In genomic region chr15:101974083-101974845, GRCm38 (mm10) we compare ENCODE assay signal across 11 mouse cellular contexts. TPM values are rescaled to one million over a fixed set of nuclear protein-coding genes. Genes with fewer than 3 reads are reported as not detected.
A peak's percentile ranks its signal among the peaks of the same experiment; 100 is the strongest.
DNase-seq lines count a peak whose midpoint lies in the region; ATAC-seq and TF ChIP-seq lines count a peak whose summit lies in the region.
"Had no signal": no experiment of that assay in that cellular context is flagged by ENCODE, and none has a peak within 500 bp of the region (broad histone marks: within the 10 kb centered on the region; RNA-seq: fewer than 3 reads in every experiment).

No protein-coding gene starts in this region.

- no peak overlapping the region for H3K9ac ChIP-seq in lung, postnatal 0 days (replicated peaks; ENCODE audit: low read depth)

- H3K4me1 ChIP-seq in lung, postnatal 0 days (ENCODE audit: insufficient read depth, low read depth, low read length): peaks cover 24% of the 10 kb centered on the region; the same call in 1 of the 2 replicates

- no peak for TF ChIP-seq CTCF in lung, postnatal 0 days (IDR thresholded peaks at IDR 0.05)

- peak; percentile 25 for DNase-seq in adrenal gland, adult 2 months
- DNase-seq in adrenal gland, postnatal 25 days: no peak
- DNase-seq in lung, postnatal 0 days (ENCODE audit: low spot score): no peak
- DNase-seq in lung, postnatal 36 days: no peak
- peak; percentile 42 for DNase-seq in gastrocnemius, postnatal 25 days
- peak; percentile 47 for DNase-seq in skeletal muscle tissue, adult 2 months (ENCODE audit: low read depth, low spot score)
- no peak for DNase-seq in layer of hippocampus, postnatal 10 days (ENCODE audit: low spot score in 2 of 2)

- H3K9me3 ChIP-seq in lung, postnatal 0 days (ENCODE audit: low read length): no peaks in the 10 kb centered on the region

- no peak overlapping the region for H3K4me2 ChIP-seq in lung, postnatal 0 days (replicated peaks; ENCODE audit: low read depth, low read length)

- H3K27me3 ChIP-seq in lung, postnatal 0 days (replicated peaks; ENCODE audit: insufficient read depth, low read length): no peaks in the 10 kb centered on the region

- WGBS in lung, postnatal 0 days: 51% methylated on average over 16 of the region's 16 CpGs

- H3K36me3 ChIP-seq in lung, postnatal 0 days (ENCODE audit: insufficient read depth, low read length): no peaks in the 10 kb centered on the region

- no peak for TF ChIP-seq EP300 in lung, postnatal 0 days (IDR thresholded peaks at IDR 0.05)

- ATAC-seq in lung, postnatal 0 days: no peak
- no peak for ATAC-seq in megakaryocyte-erythroid progenitor cell, adult 5-6 weeks (replicated peaks; ENCODE audit: low FRiP score, low TSS enrichment, poor library complexity, severe bottlenecking)

- H3K27ac ChIP-seq in lung, postnatal 0 days (ENCODE audit: low read length): peak overlapping the region; percentile 62

- no peak overlapping the region for H3K4me3 ChIP-seq in lung, postnatal 0 days (ENCODE audit: low read depth, low read length)
- H3K4me3 ChIP-seq: erythroblast, embryonic 14.5 days had no signal

RNA-seq across cellular contexts. Expression of gene Krt78, which starts 20.2 kb away (rescaled TPM):
- total RNA-seq in adrenal gland, adult 2 months (2021): not detected
- not detected in 2 replicates for polyA plus RNA-seq in adrenal gland, adult 2 months (2012; rRNA removed)
- total RNA-seq in adrenal gland, postnatal 25 days (2021): not detected in 2 replicates
- polyA plus RNA-seq in lung, postnatal 0 days (2015; fragmentation: Nextera tagmentation; extraction: Ambion mirVana): 0.08 and 0.20 TPM in 2 replicates
- not detected for total RNA-seq in gastrocnemius, postnatal 25 days (2021)
- total RNA-seq in megakaryocyte-erythroid progenitor cell, adult 5-6 weeks (2014; fragmentation: Nextera tagmentation): not detected in 2 replicates
- not detected in 2 replicates for total RNA-seq in megakaryocyte-erythroid progenitor cell, adult 5-6 weeks (2017)
- not detected for total RNA-seq in layer of hippocampus, postnatal 10 days (2021)
- polyA plus RNA-seq: midbrain, postnatal 0 days had no signal

RNA-seq across cellular contexts. Expression of gene Krt8, which starts 30.0 kb away (rescaled TPM):
- total RNA-seq in adrenal gland, adult 2 months (2021): 1 to 10 TPM; 1.7 TPM
- polyA plus RNA-seq in adrenal gland, adult 2 months (2012; rRNA removed): 0.62 and 1.1 TPM in 2 replicates
- total RNA-seq in adrenal gland, postnatal 25 days (2021): 0.36 and 1.00 TPM in 2 replicates
- 353 and 389 TPM in 2 replicates for polyA plus RNA-seq in lung, postnatal 0 days (2015; fragmentation: Nextera tagmentation; extraction: Ambion mirVana)
- under 1 TPM; 0.13 to 0.19 TPM for total RNA-seq in gastrocnemius, postnatal 25 days (2021)
- total RNA-seq in megakaryocyte-erythroid progenitor cell, adult 5-6 weeks (2014; fragmentation: Nextera tagmentation): 0.17 and 1.5 TPM in 2 replicates
- total RNA-seq in megakaryocyte-erythroid progenitor cell, adult 5-6 weeks (2017): 0.27 TPM in 1 of 2 replicates, not detected in the other
- under 1 TPM in 1 of 2 experiments, not detected in 1; 0.71 TPM for total RNA-seq in layer of hippocampus, postnatal 10 days (2021)
- total RNA-seq: left cerebral cortex, postnatal 10 days had no signal

RNA-seq across cellular contexts. Expression of gene Krt79, which starts 34.1 kb away (rescaled TPM):
- total RNA-seq in adrenal gland, adult 2 months (2021): 1 to 10 TPM; 1.1 to 2.3 TPM
- 0.26 and 1.8 TPM in 2 replicates for polyA plus RNA-seq in adrenal gland, adult 2 months (2012; rRNA removed)
- 0.57 and 0.76 TPM in 2 replicates for total RNA-seq in adrenal gland, postnatal 25 days (2021)
- 1.0 and 1.4 TPM in 2 replicates for polyA plus RNA-seq in lung, postnatal 0 days (2015; fragmentation: Nextera tagmentation; extraction: Ambion mirVana)
- total RNA-seq in gastrocnemius, postnatal 25 days (2021): under 1 TPM in 1 of 2 experiments, not detected in 1; 0.13 TPM
- total RNA-seq in megakaryocyte-erythroid progenitor cell, adult 5-6 weeks (2014; fragmentation: Nextera tagmentation): not detected in 2 replicates
- not detected in 2 replicates for total RNA-seq in megakaryocyte-erythroid progenitor cell, adult 5-6 weeks (2017)
- under 1 TPM; 0.34 to 0.51 TPM for total RNA-seq in layer of hippocampus, postnatal 10 days (2021)
- total RNA-seq: left cerebral cortex, postnatal 10 days had no signal
- polyA plus RNA-seq: erythroblast, embryonic 14.5 days had no signal

RNA-seq across cellular contexts. Expression of gene Krt4, which starts 49.7 kb away (rescaled TPM):
- not detected for total RNA-seq in adrenal gland, adult 2 months (2021)
- 0.08 and 0.33 TPM in 2 replicates for polyA plus RNA-seq in adrenal gland, adult 2 months (2012; rRNA removed)
- total RNA-seq in adrenal gland, postnatal 25 days (2021): not detected in 2 replicates
- 2.5 and 2.9 TPM in 2 replicates for polyA plus RNA-seq in lung, postnatal 0 days (2015; fragmentation: Nextera tagmentation; extraction: Ambion mirVana)
- not detected for total RNA-seq in gastrocnemius, postnatal 25 days (2021)
- total RNA-seq in megakaryocyte-erythroid progenitor cell, adult 5-6 weeks (2014; fragmentation: Nextera tagmentation): not detected in 2 replicates
- not detected in 2 replicates for total RNA-seq in megakaryocyte-erythroid progenitor cell, adult 5-6 weeks (2017)
- not detected for total RNA-seq in layer of hippocampus, postnatal 10 days (2021)
- total RNA-seq: left cerebral cortex, postnatal 10 days had no signal
- polyA plus RNA-seq: erythroblast, embryonic 14.5 days; midbrain, postnatal 0 days had no signal

RNA-seq across cellular contexts. Expression of gene Krt18, which starts 53.7 kb away (rescaled TPM):
- total RNA-seq in adrenal gland, adult 2 months (2021): 1 to 10 TPM; 1.6 to 2.5 TPM
- polyA plus RNA-seq in adrenal gland, adult 2 months (2012; rRNA removed): 0.61 and 1.1 TPM in 2 replicates
- total RNA-seq in adrenal gland, postnatal 25 days (2021): 1.5 and 1.8 TPM in 2 replicates
- polyA plus RNA-seq in lung, postnatal 0 days (2015; fragmentation: Nextera tagmentation; extraction: Ambion mirVana): 235 and 248 TPM in 2 replicates
- under 1 TPM; 0.18 to 0.29 TPM for total RNA-seq in gastrocnemius, postnatal 25 days (2021)
- 8.3 TPM in 1 of 2 replicates, not detected in the other for total RNA-seq in megakaryocyte-erythroid progenitor cell, adult 5-6 weeks (2014; fragmentation: Nextera tagmentation)
- total RNA-seq in megakaryocyte-erythroid progenitor cell, adult 5-6 weeks (2017): 7.2 and 11.5 TPM in 2 replicates
- 1 to 10 TPM in 1 of 2 experiments, under 1 TPM in 1; 0.85 to 1.6 TPM for total RNA-seq in layer of hippocampus, postnatal 10 days (2021)

Comparison
In these comparisons a context has a peak if more than half of its experiments do, and no peak if none do; other contexts are left out.
1. DNase-seq: peak in adrenal gland, adult 2 months (single experiment), gastrocnemius, postnatal 25 days (single experiment) and skeletal muscle tissue, adult 2 months (single experiment); none in adrenal gland, postnatal 25 days (single experiment), lung, postnatal 0 days (single experiment), lung, postnatal 36 days (single experiment) and layer of hippocampus, postnatal 10 days (0 of 2).